Mouse (Mus musculus) CH12.LX (cell line): ENCODE data around the gene Fam209. TPM values are rescaled to one million over a fixed set of nuclear protein-coding genes. Genes with fewer than 3 reads are reported as not detected.

Experiments
- DNase-seq: peaks from one replicate; pipeline ENCODE4 v3.0.0-alpha.2; 2013; ENCODE audit errors: extremely low read depth
- H3K27ac ChIP-seq: 2 replicates; pipeline ENCODE4 v1.5.1; 2012; ENCODE audit warnings: low read depth, mild to moderate bottlenecking, control low read depth, moderate library complexity; ENCODE audit not compliant: insufficient read depth
- H3K27me3 ChIP-seq: replicated peaks from 2 replicates; pipeline ENCODE3; 2012; ENCODE audit warnings: inconsistent platforms
- H3K36me3 ChIP-seq, 2 experiments: replicated peaks in 1 of 2; 2 replicates each; pipeline versions ENCODE3 to v1.6.1; 2012; ENCODE audit warnings: inconsistent platforms in 1 of 2, low read length in 1 of 2, mild to moderate bottlenecking in 1 of 2, mixed read lengths in 1 of 2, moderate library complexity in 1 of 2; ENCODE audit not compliant: control insufficient read depth in 1 of 2, insufficient read depth in 1 of 2
- H3K4me1 ChIP-seq, 2 experiments: 2 replicates each; pipeline ENCODE4 v1.6.1; 2012; ENCODE audit warnings: inconsistent platforms in 1 of 2, moderate library complexity in 1 of 2; ENCODE audit not compliant: insufficient read depth in 2 of 2, control insufficient read depth in 1 of 2
- H3K4me2 ChIP-seq: 2 replicates; pipeline ENCODE4 v1.6.1; 2012; ENCODE audit warnings: low read depth, mild to moderate bottlenecking, control low read depth; ENCODE audit not compliant: poor library complexity, insufficient read depth, severe bottlenecking
- H3K4me3 ChIP-seq, 3 experiments: fragments of 150-350 bp in 1 of 3; sonication (generic) in 1 of 3; replicated peaks in 1 of 3; 2 replicates each; pipeline versions ENCODE3 to v1.5.1; 2011 to 2012; ENCODE audit warnings: low read depth in 2 of 3, low read length in 2 of 3, mild to moderate bottlenecking in 2 of 3, moderate library complexity in 2 of 3, control low read depth in 1 of 3, improper control_type of control experiment in 1 of 3, inconsistent platforms in 1 of 3, mixed read lengths in 1 of 3; ENCODE audit not compliant: poor library complexity in 1 of 3
- H3K79me2 ChIP-seq: replicated peaks from 2 replicates; pipeline ENCODE4 v1.6.1; 2012; ENCODE audit warnings: mild to moderate bottlenecking, moderate library complexity; ENCODE audit not compliant: control insufficient read depth, poor library complexity, insufficient read depth, severe bottlenecking; ENCODE audit errors: extremely low read depth
- H3K9ac ChIP-seq: 2 replicates; pipeline ENCODE4 v1.6.1; 2012; ENCODE audit warnings: low read depth, mild to moderate bottlenecking, control low read depth, moderate library complexity; ENCODE audit not compliant: insufficient read depth
- H3K9me3 ChIP-seq: replicated peaks from 2 replicates; pipeline ENCODE3; 2012; ENCODE audit warnings: low read length, inconsistent platforms, mixed read lengths
- CHD1 ChIP-seq: IDR thresholded peaks from 2 replicates; pipeline ENCODE4 v1.6.1; 2012; ENCODE audit warnings: low read depth, low read length, improper control_type of control experiment, inconsistent platforms
- CTCF ChIP-seq, 2 experiments: IDR thresholded peaks in 1 of 2; conservative IDR thresholded peaks in 1 of 2; 2 replicates each; pipeline ENCODE4 v1.5.1; 2011 to 2012; ENCODE audit warnings: low read depth in 2 of 2, low read length in 2 of 2, improper control_type of control experiment in 1 of 2, inconsistent platforms in 1 of 2, mild to moderate bottlenecking in 1 of 2, moderate library complexity in 1 of 2
- E2F4 ChIP-seq: IDR thresholded peaks from 2 replicates; pipeline ENCODE4 v1.6.1; 2011; ENCODE audit warnings: low read depth, low read length, improper control_type of control experiment; ENCODE audit not compliant: insufficient replicate concordance
- EP300 ChIP-seq: IDR thresholded peaks from 2 replicates; pipeline ENCODE4 v1.6.1; 2011; ENCODE audit warnings: low read length, improper control_type of control experiment
- GABPA ChIP-seq: IDR thresholded peaks from 2 replicates; pipeline ENCODE4 v1.6.1; 2012; ENCODE audit warnings: low read depth, low read length, improper control_type of control experiment, inconsistent platforms; ENCODE audit not compliant: insufficient replicate concordance
- JUN ChIP-seq: IDR thresholded peaks from 2 replicates; pipeline ENCODE4 v1.6.1; 2011; ENCODE audit warnings: low read depth, mild to moderate bottlenecking, low read length, improper control_type of control experiment, moderate library complexity; ENCODE audit not compliant: insufficient read depth
- JUND ChIP-seq: conservative IDR thresholded peaks from 2 replicates; pipeline ENCODE4 v1.6.1; 2011; ENCODE audit warnings: low read depth, low read length, improper control_type of control experiment
- MAFK ChIP-seq: IDR thresholded peaks from 2 replicates; pipeline ENCODE4 v1.6.1; 2011; ENCODE audit warnings: low read length, improper control_type of control experiment; ENCODE audit not compliant: insufficient replicate concordance
- MAX ChIP-seq: IDR thresholded peaks from 2 replicates; pipeline ENCODE4 v1.6.1; 2011; ENCODE audit warnings: low read length, improper control_type of control experiment
- MAZ ChIP-seq: IDR thresholded peaks from 2 replicates; pipeline ENCODE4 v1.6.1; 2012; ENCODE audit warnings: low read depth, mild to moderate bottlenecking, inconsistent platforms, low read length, improper control_type of control experiment, moderate library complexity
- MXI1 ChIP-seq: IDR thresholded peaks from 2 replicates; pipeline ENCODE4 v1.6.1; 2011; ENCODE audit warnings: mild to moderate bottlenecking, low read depth, low read length, improper control_type of control experiment
- MYC ChIP-seq: IDR thresholded peaks from 2 replicates; pipeline ENCODE4 v1.6.1; 2011; ENCODE audit warnings: low read depth, mild to moderate bottlenecking, improper control_type of control experiment, low read length
- POLR2AphosphoS2 ChIP-seq: IDR thresholded peaks from 2 replicates; pipeline ENCODE4 v1.6.1; 2011; ENCODE audit warnings: low read depth, low read length, improper control_type of control experiment
- RAD21 ChIP-seq: IDR thresholded peaks from 2 replicates; pipeline ENCODE4 v1.6.1; 2011; ENCODE audit warnings: low read depth, mild to moderate bottlenecking, low read length, improper control_type of control experiment, moderate library complexity
- RCOR1 ChIP-seq: conservative IDR thresholded peaks from 2 replicates; pipeline ENCODE4 v1.6.1; 2012; ENCODE audit warnings: low read depth, mild to moderate bottlenecking, inconsistent platforms, low read length, improper control_type of control experiment
- SIN3A ChIP-seq: IDR thresholded peaks from 2 replicates; pipeline ENCODE4 v1.6.1; 2012; ENCODE audit warnings: low read length, improper control_type of control experiment, inconsistent platforms
- TCF12 ChIP-seq: IDR thresholded peaks from 2 replicates; pipeline ENCODE4 v1.6.1; 2014; ENCODE audit warnings: low read depth, mild to moderate bottlenecking, inconsistent platforms, low read length, improper control_type of control experiment
- USF1 ChIP-seq: IDR thresholded peaks from 2 replicates; pipeline ENCODE4 v1.6.1; 2014; ENCODE audit warnings: low read depth, mild to moderate bottlenecking, inconsistent platforms, low read length, improper control_type of control experiment
- USF2 ChIP-seq: conservative IDR thresholded peaks from 2 replicates; pipeline ENCODE4 v1.6.1; 2011; ENCODE audit warnings: low read depth, low read length, improper control_type of control experiment
- ZC3H11A ChIP-seq: IDR thresholded peaks from 2 replicates; pipeline ENCODE4 v1.6.1; 2012; ENCODE audit warnings: low read depth, mild to moderate bottlenecking, inconsistent platforms, low read length, improper control_type of control experiment
- ZMIZ1 ChIP-seq: IDR thresholded peaks from 2 replicates; pipeline ENCODE4 v1.6.1; 2012; ENCODE audit warnings: low read depth, mild to moderate bottlenecking, inconsistent platforms, low read length, improper control_type of control experiment
- ZNF384 ChIP-seq: IDR thresholded peaks from 2 replicates; pipeline ENCODE4 v1.6.1; 2012; ENCODE audit warnings: low read depth, low read length, improper control_type of control experiment, inconsistent platforms
- dilution Hi-C: fragments of 300-500 bp; cut with MboI; formaldehyde crosslinking; loops from 2 replicates; pipeline ENCODE4 v1.14.3; 2020; ENCODE audit warnings: low sequenced_read_pairs; ENCODE audit not compliant: extremely low pct_unique_long_range_greater_than_20kb, extremely low pct_ligation_motif_present
- in situ Hi-C: fragments of 300-500 bp; cut with MboI; formaldehyde crosslinking; loops from 3 replicates; pipeline ENCODE4 v1.14.3; 2019; ENCODE audit warnings: low sequenced_read_pairs, low pct_ligation_motif_present, low pct_unique_long_range_greater_than_20kb, mixed read lengths
- polyA plus RNA-seq: library from polyadenylated mRNA; unstranded; fragments of >175 nt; gene quantifications from 2 replicates; pipeline ENCODE4 v1.2.1, GENCODE M21; 2012; ENCODE audit warnings: low read depth; ENCODE audit not compliant: insufficient read length
- total RNA-seq, 2 experiments: library from RNA; depleted of rRNA; stranded (reverse); fragments of 300-350 nt in 1 of 2; fragments of >200 nt in 1 of 2; gene quantifications; 2 replicates each; pipeline ENCODE4 v1.2.3; 2012 to 2014

Fam209 gene
- total and polyA plus RNA-seq, 3 experiments: 0.25 to 1.2 TPM; not detected in 1

DNA sequence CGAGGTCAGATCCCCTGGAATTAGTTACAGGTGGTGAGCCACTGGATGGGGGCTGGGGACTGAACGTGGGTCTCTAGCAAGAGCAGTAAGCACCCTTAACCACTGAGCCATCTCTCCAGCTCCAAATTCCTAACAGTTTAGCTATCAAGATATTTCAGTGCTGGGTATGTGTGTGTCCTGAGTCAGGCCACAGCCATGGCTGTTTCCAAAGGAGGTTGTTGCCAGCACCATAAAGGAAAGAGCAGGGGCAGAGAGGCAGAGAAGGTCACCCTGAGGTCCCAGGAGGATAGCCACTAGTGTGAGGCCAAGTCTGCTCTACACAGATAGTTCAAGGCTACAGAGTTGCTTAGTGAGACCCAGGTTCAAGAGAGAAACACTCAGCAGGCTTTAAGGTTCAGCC is 11.7 kb upstream of the Fam209 start:
- Histone ChIP-seq H3K36me3 (peaks cover 74 to 91% of the 10 kb centered on the region in 2 experiments), H3K79me2 (no peaks in the 10 kb centered on the region), H3K27me3 (no peaks in the 10 kb centered on the region), H3K4me2 (no peak overlapping the region), H3K4me3 (no peak overlapping the region), H3K9me3 (no peaks in the 10 kb centered on the region), H3K4me1 (no peaks in the 10 kb centered on the region), H3K27ac (no peak overlapping the region), H3K9ac (no peak overlapping the region)
- no peak for DNase-seq
- no peak for TF ChIP-seq ZMIZ1
- no peak for TF ChIP-seq USF1
- no peak for TF ChIP-seq RAD21
- TF ChIP-seq MAX: no peak
- TF ChIP-seq CTCF (conservative IDR thresholded peaks at IDR 0.05 in 1 of 2, IDR thresholded peaks at IDR 0.05 in 1 of 2; ENCODE audit: low read depth in 2 of 2, low read length in 2 of 2): no peak
- TF ChIP-seq POLR2AphosphoS2: no peak
- TF ChIP-seq GABPA: no peak
- no peak for TF ChIP-seq RCOR1
- no peak for TF ChIP-seq SIN3A
- TF ChIP-seq JUND: no peak
- in situ Hi-C loops (no loop called here), dilution Hi-C loops (no loop called here)

DNA sequence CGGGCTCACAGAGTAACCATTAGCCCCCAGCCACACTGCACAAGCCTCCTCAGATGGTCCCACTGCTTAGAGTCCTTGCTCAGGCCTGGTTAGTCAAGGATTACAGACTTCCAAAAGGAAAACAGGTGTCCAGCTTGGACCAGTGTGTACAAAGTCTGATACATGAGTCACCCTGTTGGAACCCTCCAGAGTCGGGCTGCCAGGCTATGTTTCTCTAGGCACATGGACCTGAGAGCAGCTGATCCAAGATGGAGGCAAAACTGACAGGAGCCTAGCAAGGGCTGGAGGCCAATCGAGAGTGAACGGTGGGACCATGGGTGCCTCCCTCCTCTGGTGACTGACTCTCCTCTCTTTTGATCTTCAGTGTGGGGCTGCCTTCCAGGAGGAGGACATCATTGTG is 9.5 kb upstream of the Fam209 start:
- no peak for DNase-seq
- no peak overlapping the region for H3K27ac ChIP-seq
- H3K4me3 ChIP-seq: no peak overlapping the region
- no peaks in the 10 kb centered on the region for H3K9me3 ChIP-seq
- no peaks in the 10 kb centered on the region for H3K4me1 ChIP-seq
- dilution Hi-C loops: no loop called here
- in situ Hi-C loops: no loop called here
- no peak overlapping the region for H3K4me2 ChIP-seq
- H3K36me3 ChIP-seq: peaks cover 73 to 91% of the 10 kb centered on the region in 2 experiments
- H3K27me3 ChIP-seq: no peaks in the 10 kb centered on the region
- no peak for TF ChIP-seq SIN3A
- TF ChIP-seq E2F4: no peak
- no peak for TF ChIP-seq JUN
- TF ChIP-seq CHD1: no peak
- no peak for TF ChIP-seq MXI1
- TF ChIP-seq MAFK: no peak
- no peak for TF ChIP-seq EP300
- TF ChIP-seq MYC: no peak
- TF ChIP-seq ZC3H11A: no peak
- no peak for TF ChIP-seq MAX
- no peak for TF ChIP-seq CTCF (conservative IDR thresholded peaks at IDR 0.05 in 1 of 2, IDR thresholded peaks at IDR 0.05 in 1 of 2; ENCODE audit: low read depth in 2 of 2, low read length in 2 of 2)
- no peak for TF ChIP-seq ZNF384
- TF ChIP-seq MAZ: no peak
- TF ChIP-seq TCF12: no peak
- no peak for TF ChIP-seq USF2
- no peaks in the 10 kb centered on the region for H3K79me2 ChIP-seq
- H3K9ac ChIP-seq: no peak overlapping the region
